Mouse (Mus musculus): ENCODE measurements around the gene 1110008P14Rik.

DNA sequence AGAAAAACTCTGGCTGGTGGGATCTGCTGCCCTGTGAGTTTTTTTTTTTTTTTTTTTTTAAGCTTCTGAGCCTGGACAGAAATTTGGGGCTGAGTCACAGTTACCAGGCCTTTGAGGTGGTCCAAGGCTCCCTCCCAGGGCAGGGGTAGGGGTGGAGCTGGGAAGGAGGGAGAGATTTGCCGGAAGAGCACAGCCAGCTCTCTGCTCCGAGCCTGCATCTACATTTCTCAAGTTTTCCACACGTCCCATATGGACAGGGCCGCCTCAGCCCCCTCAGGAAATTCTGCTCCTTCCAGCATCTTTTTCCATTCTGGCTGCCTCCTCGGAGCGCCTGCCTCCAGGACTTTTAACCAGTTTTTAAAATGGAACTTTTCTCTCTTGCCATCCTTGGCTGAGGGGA lies 52.2 kb downstream of the 1110008P14Rik start:
- TF ChIP-seq CTCF (IDR thresholded peaks at IDR 0.05; ENCODE audit: low read depth) (no peak), EP300 (optimal IDR thresholded peaks at IDR 0.05) (no peak)
